Mouse (Mus musculus) brain, embryonic 14.5 days (tissue): ENCODE results near the gene Hdac7. TPM values are rescaled to one million over a fixed set of nuclear protein-coding genes. Genes with fewer than 3 reads are reported as not detected.

Experiments used
- DNase-seq: peaks from one replicate; pipeline ENCODE4 v3.0.0-alpha.2; 2011; ENCODE audit warnings: low read depth
- CTCF ChIP-seq: fragments of 200-500 bp; IDR thresholded peaks from 2 replicates; pipeline ENCODE4 v1.5.1; 2012; ENCODE audit warnings: inconsistent platforms, mild to moderate bottlenecking, moderate library complexity, borderline replicate concordance; ENCODE audit not compliant: insufficient read depth, insufficient read length; ENCODE audit errors: extremely low read depth
- POLR2A ChIP-seq: fragments of 200-500 bp; IDR thresholded peaks from 2 replicates; pipeline ENCODE4 v1.6.1; 2012; ENCODE audit warnings: mild to moderate bottlenecking, inconsistent platforms, borderline replicate concordance; ENCODE audit not compliant: poor library complexity, insufficient read depth, insufficient read length, severe bottlenecking; ENCODE audit errors: extremely low read depth
- polyA plus RNA-seq: library from polyadenylated mRNA; depleted of rRNA; stranded (reverse); fragments of >200 nt; gene quantifications from 2 replicates; pipeline ENCODE4 v1.2.3, GENCODE M21; 2012; rRNA removed

Gene Hdac7
- polyA plus RNA-seq, result 78.2 and 82.1 TPM in 2 replicates

GRCm38 (mm10) chr15:97844037-97845034 lies at the start of gene Hdac7:
Hdac7 (minus strand) TSS chr15:97844502.
- no peak for DNase-seq
- no peak for TF ChIP-seq POLR2A
- no peak for TF ChIP-seq CTCF

GRCm38 (mm10) chr15:97892506-97892905 lies 48.2 kb upstream of the Hdac7 start:
- DNase-seq, result no peak
- no peak for TF ChIP-seq CTCF
- TF ChIP-seq POLR2A, result no peak

- no peak for DNase-seq
These were observed 46.1 kb upstream of the Hdac7 start for GRCm38 (mm10) chr15:97890450-97890849.

GRCm38 (mm10) chr15:97890017-97890416 lies 45.7 kb upstream of the Hdac7 start:
- peak; percentile 29 for DNase-seq
- TF ChIP-seq POLR2A (no peak), CTCF (no peak)

More at GRCm38 (mm10) chr15:97890450-97890849, 46.1 kb upstream of the Hdac7 start:
- TF ChIP-seq CTCF (no peak), POLR2A (no peak)

GRCm38 (mm10) chr15:97887541-97888016 lies 43.3 kb upstream of the Hdac7 start:
- DNase-seq, result no peak
- TF ChIP-seq POLR2A (no peak), CTCF (no peak)

- TF ChIP-seq POLR2A (no peak), CTCF (no peak)
- DNase-seq, result no peak
These were observed 37.1 kb upstream of the Hdac7 start for GRCm38 (mm10) chr15:97881423-97881822.

- no peak for DNase-seq
- TF ChIP-seq CTCF (no peak), POLR2A (no peak)
These were observed 36.1 kb upstream of the Hdac7 start for GRCm38 (mm10) chr15:97880441-97880840.

- TF ChIP-seq CTCF (no peak), POLR2A (no peak)
- no peak for DNase-seq
These were observed 34.5 kb upstream of the Hdac7 start for GRCm38 (mm10) chr15:97878696-97879328.

GRCm38 (mm10) chr15:97875784-97876183 lies 31.5 kb upstream of the Hdac7 start:
- no peak for TF ChIP-seq POLR2A
- DNase-seq, result no peak

- DNase-seq, result no peak
- TF ChIP-seq POLR2A (no peak), CTCF (no peak)
These were observed 29.4 kb upstream of the Hdac7 start for GRCm38 (mm10) chr15:97873717-97874116.

GRCm38 (mm10) chr15:97872161-97872560 lies 27.9 kb upstream of the Hdac7 start:
- TF ChIP-seq POLR2A (no peak), CTCF (no peak)
- peak; percentile 28 for DNase-seq
